Mouse (Mus musculus): ENCODE results near the gene Scml4.

DNA sequence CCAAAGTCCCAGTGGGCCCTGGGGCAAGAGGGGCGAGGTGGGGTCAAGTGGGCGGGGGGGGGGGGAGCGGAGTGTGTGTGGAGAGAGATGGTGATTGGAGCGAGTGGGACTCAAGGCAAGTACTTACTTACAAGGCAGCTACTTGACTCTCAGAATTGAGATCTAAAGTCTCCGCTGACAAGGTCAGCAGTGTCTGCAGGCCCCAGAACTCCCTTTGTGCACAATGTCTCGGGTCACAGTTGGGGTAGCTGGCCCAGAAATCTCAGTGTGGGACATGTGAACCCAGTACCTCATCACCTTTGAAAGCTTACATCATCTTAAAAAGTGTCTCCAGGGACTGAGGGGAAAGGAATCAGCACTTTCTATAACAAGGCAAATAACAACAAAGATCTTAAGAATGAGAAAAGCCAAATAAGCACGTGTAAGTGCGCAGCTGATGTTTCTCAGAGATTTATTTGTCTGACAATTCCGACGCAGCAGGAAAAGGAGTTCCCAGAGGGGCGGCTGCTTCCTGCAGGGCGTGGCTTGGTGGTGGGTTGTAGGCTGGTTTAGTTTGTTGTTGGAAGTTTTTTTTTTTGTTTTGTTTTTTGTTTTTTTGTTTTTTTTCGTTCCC lies 142.0 kb downstream of the Scml4 start:
- TF ChIP-seq CTCF (IDR thresholded peaks at IDR 0.05; ENCODE audit: control insufficient read depth, insufficient read depth, insufficient replicate concordance, low read depth, low read length), result no peak
- no peak for TF ChIP-seq POLR2A (IDR thresholded peaks at IDR 0.05; ENCODE audit: control insufficient read depth, low read depth, low read length)
